Mouse (Mus musculus): ENCODE measurements at regions not wholly inside any gene's neighbourhood (a gene's known extent, or its start where the extent isn't known, plus 50 kb on each side); places are given as distances from the start of the nearest gene placed in this dataset.

DNA sequence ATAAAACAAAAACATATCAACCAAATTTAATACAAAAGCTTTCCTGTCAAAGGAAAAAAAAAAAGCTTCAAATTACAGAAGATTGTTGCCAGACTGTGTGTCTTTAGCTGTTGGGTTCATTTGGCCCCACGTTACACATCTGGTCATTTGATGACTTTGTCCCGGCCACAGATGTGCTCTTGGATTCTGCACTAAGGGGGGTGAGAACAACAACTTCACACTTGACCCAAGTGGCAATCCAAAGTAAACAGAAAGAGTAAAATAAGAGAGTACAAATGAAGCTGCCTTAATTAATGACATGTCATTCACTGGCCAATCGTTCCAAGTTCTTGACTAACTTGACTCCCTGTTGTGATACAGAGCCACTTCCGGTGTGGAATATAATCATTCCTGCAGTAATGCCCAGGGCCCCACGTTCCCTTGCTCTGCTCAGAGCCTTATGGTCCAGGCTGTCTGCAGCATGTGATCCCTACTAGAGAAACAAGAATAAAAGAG is 91.8 kb upstream of the Lifr start:
- no peak for ATAC-seq (ENCODE audit: low FRiP score)
- 78% methylated on average over 5 of the region's 5 CpGs for WGBS
- H3K4me3 ChIP-seq (ENCODE audit: low read depth, low read length), result no peak overlapping the region

DNA sequence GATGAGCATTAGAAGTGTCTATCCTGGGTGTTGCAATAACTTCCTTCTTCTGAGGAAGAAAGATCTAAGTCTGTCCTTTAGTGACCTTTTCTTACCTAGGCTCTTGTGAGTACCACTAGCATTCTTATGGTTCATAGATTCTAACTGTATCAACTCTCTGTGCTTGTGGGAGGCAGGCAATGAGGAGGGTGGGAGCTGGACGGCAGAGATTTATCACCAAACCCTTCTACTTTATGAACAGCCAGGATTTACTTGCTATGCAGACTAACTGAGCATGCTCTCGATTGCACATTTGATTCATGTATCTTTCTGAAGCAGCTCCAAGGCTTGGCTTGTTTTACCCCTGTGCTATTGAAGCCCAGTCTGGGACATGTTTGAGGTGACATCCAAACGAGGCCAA is 90.7 kb upstream of the Lifr start:
- H3K36me3 ChIP-seq (ENCODE audit: control insufficient read depth, insufficient read depth, low read length), result no peaks in the 10 kb centered on the region
- no peak for DNase-seq (ENCODE audit: low spot score, missing footprints)
- H3K9ac ChIP-seq (ENCODE audit: low read length), result no peak overlapping the region
- no peak for ATAC-seq (ENCODE audit: low FRiP score)
- 73% methylated on average over 3 of the region's 3 CpGs for WGBS
- H3K4me2 ChIP-seq, result no peak overlapping the region
- no peaks in the 10 kb centered on the region for H3K27me3 ChIP-seq (ENCODE audit: control insufficient read depth, insufficient read depth, low read length)
- H3K4me1 ChIP-seq (ENCODE audit: control insufficient read depth, insufficient read depth, low read length), result no peaks in the 10 kb centered on the region
- H3K4me3 ChIP-seq (ENCODE audit: low read depth, low read length), result no peak overlapping the region
- no peaks in the 10 kb centered on the region for H3K9me3 ChIP-seq (ENCODE audit: control insufficient read depth, low read length)
- H3K27ac ChIP-seq (ENCODE audit: low read depth, low read length), result no peak overlapping the region

More for the DNA sequence above, 91.8 kb upstream of the Lifr start:
- no peaks in the 10 kb centered on the region for H3K27me3 ChIP-seq (ENCODE audit: control insufficient read depth, insufficient read depth, low read length)
- no peak overlapping the region for H3K4me2 ChIP-seq
- no peaks in the 10 kb centered on the region for H3K9me3 ChIP-seq (ENCODE audit: control insufficient read depth, low read length)
- H3K36me3 ChIP-seq (ENCODE audit: control insufficient read depth, insufficient read depth, low read length), result no peaks in the 10 kb centered on the region
- no peak overlapping the region for H3K27ac ChIP-seq (ENCODE audit: low read depth, low read length)
- DNase-seq (ENCODE audit: low spot score, missing footprints), result no peak
- H3K9ac ChIP-seq (ENCODE audit: low read length), result no peak overlapping the region
- H3K4me1 ChIP-seq (ENCODE audit: control insufficient read depth, insufficient read depth, low read length), result no peaks in the 10 kb centered on the region

DNA sequence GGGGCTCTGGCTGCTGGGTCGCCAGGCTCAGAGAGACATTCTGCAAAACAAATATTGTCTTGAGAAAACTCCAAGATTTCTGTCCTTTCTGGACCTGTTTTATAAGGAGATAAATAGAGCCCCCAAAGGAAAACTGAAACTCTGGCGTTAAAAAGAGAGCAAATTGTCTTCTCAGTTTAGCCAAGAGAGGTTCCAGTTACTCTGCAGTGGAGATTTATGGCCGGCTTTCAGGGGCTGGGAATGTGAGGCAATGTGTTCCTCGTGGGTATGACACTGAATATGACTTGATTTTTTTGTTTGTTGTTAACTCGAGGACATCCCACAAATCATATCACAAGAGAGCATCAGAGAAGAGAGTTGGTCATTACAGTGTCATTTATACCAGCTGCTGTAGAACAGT is 88.2 kb upstream of the Lifr start:
- WGBS, result 77% methylated on average over 5 of the region's 5 CpGs
- ATAC-seq (ENCODE audit: low FRiP score), result no peak
- no peaks in the 10 kb centered on the region for H3K36me3 ChIP-seq (ENCODE audit: control insufficient read depth, insufficient read depth, low read length)
- H3K4me1 ChIP-seq (ENCODE audit: control insufficient read depth, insufficient read depth, low read length), result no peaks in the 10 kb centered on the region
- no peaks in the 10 kb centered on the region for H3K9me3 ChIP-seq (ENCODE audit: control insufficient read depth, low read length)
- no peak overlapping the region for H3K4me2 ChIP-seq
- H3K4me3 ChIP-seq (ENCODE audit: low read depth, low read length), result no peak overlapping the region
- no peaks in the 10 kb centered on the region for H3K27me3 ChIP-seq (ENCODE audit: control insufficient read depth, insufficient read depth, low read length)
- no peak for DNase-seq (ENCODE audit: low spot score, missing footprints)
- H3K9ac ChIP-seq (ENCODE audit: low read length), result no peak overlapping the region
- no peak overlapping the region for H3K27ac ChIP-seq (ENCODE audit: low read depth, low read length)

DNA sequence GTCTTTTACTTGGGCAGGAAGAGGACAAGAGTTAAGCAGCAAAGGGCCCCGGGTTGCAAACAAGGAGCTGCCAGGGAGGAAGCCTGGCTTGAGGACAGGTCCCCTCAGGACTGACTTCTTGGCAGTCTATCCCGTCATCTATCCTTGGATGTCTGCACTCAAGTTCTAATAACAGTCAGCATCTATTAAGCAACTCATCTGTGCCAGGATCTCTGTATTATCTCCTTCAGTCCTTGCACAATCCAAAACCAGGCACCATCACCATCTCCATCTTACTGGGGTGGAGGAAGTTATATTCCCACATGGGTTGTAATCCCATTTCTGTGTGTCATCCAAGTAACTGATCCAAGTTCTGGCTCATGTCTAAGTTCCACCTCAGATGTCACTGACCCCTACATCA is 87.1 kb upstream of the Lifr start:
- Histone ChIP-seq H3K4me3 (ENCODE audit: low read depth, low read length) (no peak overlapping the region), H3K9me3 (ENCODE audit: control insufficient read depth, low read length) (no peaks in the 10 kb centered on the region), H3K9ac (ENCODE audit: low read length) (no peak overlapping the region), H3K27ac (ENCODE audit: low read depth, low read length) (no peak overlapping the region), H3K4me1 (ENCODE audit: control insufficient read depth, insufficient read depth, low read length) (no peaks in the 10 kb centered on the region), H3K27me3 (ENCODE audit: control insufficient read depth, insufficient read depth, low read length) (no peaks in the 10 kb centered on the region), H3K36me3 (ENCODE audit: control insufficient read depth, insufficient read depth, low read length) (no peaks in the 10 kb centered on the region), H3K4me2 (no peak overlapping the region)
- ATAC-seq (ENCODE audit: low FRiP score) (no peak), DNase-seq (ENCODE audit: low spot score, missing footprints) (no peak)
- WGBS, result 82% methylated on average over 2 of the region's 2 CpGs

DNA sequence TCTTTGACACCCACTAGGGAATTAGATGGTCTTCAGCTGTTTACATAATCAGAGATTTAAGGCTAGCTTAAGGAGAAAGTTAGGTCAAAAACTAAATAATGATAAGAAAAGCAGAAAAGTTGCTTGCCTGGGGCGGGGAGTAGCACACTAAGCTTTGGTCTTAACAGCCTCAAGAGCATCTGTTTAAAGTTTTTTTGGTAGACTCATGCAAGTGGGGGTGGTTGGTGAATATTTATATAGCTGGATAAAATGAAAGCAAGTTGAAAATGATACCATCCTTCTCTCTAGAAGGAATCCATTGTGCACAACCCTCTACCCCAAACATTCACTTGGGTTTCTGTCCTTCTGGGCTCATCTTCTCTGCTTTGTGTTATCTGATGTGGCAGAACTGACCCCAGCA is 85.3 kb upstream of the Lifr start:
- Histone ChIP-seq H3K9me3 (ENCODE audit: control insufficient read depth, low read length) (no peaks in the 10 kb centered on the region), H3K36me3 (ENCODE audit: control insufficient read depth, insufficient read depth, low read length) (no peaks in the 10 kb centered on the region), H3K4me2 (no peak overlapping the region), H3K9ac (ENCODE audit: low read length) (no peak overlapping the region), H3K27me3 (ENCODE audit: control insufficient read depth, insufficient read depth, low read length) (no peaks in the 10 kb centered on the region), H3K4me1 (ENCODE audit: control insufficient read depth, insufficient read depth, low read length) (no peaks in the 10 kb centered on the region), H3K4me3 (ENCODE audit: low read depth, low read length) (no peak overlapping the region), H3K27ac (ENCODE audit: low read depth, low read length) (no peak overlapping the region)
- 82% methylated on average over 1 of the region's 1 CpGs for WGBS
- DNase-seq (ENCODE audit: low spot score, missing footprints) (no peak), ATAC-seq (ENCODE audit: low FRiP score) (no peak)

DNA sequence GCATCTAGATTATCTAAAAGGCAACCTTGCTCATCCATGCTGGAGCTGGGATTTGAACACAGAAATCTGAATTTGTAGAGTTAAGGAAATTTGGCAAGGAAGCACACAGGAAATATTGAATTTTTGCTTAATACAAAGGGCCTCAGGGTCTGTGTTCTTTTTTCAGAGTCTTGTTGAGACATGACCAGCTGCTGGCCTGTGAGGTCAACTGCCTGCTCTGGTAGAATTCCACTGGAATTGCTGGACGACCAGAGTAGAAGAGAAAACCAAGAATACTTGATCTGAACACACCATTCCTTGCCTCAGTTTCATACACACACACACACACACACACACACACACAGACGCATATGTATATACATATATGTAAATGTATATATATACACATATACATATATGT is 84.1 kb upstream of the Lifr start:
- H3K9me3 ChIP-seq (ENCODE audit: control insufficient read depth, low read length), result no peaks in the 10 kb centered on the region
- ATAC-seq (ENCODE audit: low FRiP score) (no peak), DNase-seq (ENCODE audit: low spot score, missing footprints) (no peak)
- H3K4me2 ChIP-seq, result no peak overlapping the region
- no peaks in the 10 kb centered on the region for H3K4me1 ChIP-seq (ENCODE audit: control insufficient read depth, insufficient read depth, low read length)
- no peak overlapping the region for H3K27ac ChIP-seq (ENCODE audit: low read depth, low read length)
- WGBS, result 91% methylated on average over 2 of the region's 2 CpGs
- no peak overlapping the region for H3K4me3 ChIP-seq (ENCODE audit: low read depth, low read length)
- H3K27me3 ChIP-seq (ENCODE audit: control insufficient read depth, insufficient read depth, low read length), result no peaks in the 10 kb centered on the region
- H3K36me3 ChIP-seq (ENCODE audit: control insufficient read depth, insufficient read depth, low read length), result no peaks in the 10 kb centered on the region
- H3K9ac ChIP-seq (ENCODE audit: low read length), result no peak overlapping the region

DNA sequence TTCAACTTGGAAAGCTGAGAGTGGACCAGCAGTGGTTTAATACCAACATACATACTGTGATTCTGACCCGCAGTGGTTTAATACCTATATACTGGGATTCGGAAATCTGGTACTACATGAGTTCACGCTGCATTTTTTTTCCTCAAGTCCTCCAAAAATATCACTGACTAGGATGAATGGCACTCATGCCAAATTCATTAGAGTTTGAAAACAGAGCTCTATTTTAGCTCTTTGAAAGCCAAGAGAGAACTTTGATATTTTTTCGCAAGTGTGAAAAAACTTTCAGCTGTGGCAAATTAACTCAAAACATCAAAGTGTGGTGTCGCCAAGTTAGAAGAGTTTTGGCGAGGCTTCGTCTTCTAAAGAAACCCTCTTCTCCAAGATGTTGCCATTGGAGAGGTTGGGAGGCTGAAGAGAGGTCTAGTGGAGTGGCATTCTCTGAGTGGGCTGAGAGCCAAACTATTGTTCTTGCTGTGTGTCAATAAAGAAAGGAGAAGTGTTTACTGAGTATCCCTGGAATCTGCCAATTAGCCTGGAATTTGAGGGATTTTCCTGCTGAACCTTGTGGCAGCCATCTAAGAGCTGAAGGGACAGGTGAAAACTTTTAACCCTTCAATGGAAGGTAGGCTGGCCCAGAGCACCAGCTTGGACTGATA is 81.6 kb upstream of the Lifr start:
- Histone ChIP-seq H3K4me3 (ENCODE audit: low read depth, low read length) (no peak overlapping the region), H3K27ac (ENCODE audit: low read depth, low read length) (no peak overlapping the region), H3K9ac (ENCODE audit: low read length) (no peak overlapping the region), H3K4me1 (ENCODE audit: control insufficient read depth, insufficient read depth, low read length) (no peaks in the 10 kb centered on the region), H3K27me3 (ENCODE audit: control insufficient read depth, insufficient read depth, low read length) (no peaks in the 10 kb centered on the region), H3K4me2 (no peak overlapping the region), H3K36me3 (ENCODE audit: control insufficient read depth, insufficient read depth, low read length) (no peaks in the 10 kb centered on the region), H3K9me3 (ENCODE audit: control insufficient read depth, low read length) (no peaks in the 10 kb centered on the region)
- 86% methylated on average over 7 of the region's 7 CpGs for WGBS
- DNase-seq (ENCODE audit: low spot score, missing footprints) (no peak), ATAC-seq (ENCODE audit: low FRiP score) (no peak)

DNA sequence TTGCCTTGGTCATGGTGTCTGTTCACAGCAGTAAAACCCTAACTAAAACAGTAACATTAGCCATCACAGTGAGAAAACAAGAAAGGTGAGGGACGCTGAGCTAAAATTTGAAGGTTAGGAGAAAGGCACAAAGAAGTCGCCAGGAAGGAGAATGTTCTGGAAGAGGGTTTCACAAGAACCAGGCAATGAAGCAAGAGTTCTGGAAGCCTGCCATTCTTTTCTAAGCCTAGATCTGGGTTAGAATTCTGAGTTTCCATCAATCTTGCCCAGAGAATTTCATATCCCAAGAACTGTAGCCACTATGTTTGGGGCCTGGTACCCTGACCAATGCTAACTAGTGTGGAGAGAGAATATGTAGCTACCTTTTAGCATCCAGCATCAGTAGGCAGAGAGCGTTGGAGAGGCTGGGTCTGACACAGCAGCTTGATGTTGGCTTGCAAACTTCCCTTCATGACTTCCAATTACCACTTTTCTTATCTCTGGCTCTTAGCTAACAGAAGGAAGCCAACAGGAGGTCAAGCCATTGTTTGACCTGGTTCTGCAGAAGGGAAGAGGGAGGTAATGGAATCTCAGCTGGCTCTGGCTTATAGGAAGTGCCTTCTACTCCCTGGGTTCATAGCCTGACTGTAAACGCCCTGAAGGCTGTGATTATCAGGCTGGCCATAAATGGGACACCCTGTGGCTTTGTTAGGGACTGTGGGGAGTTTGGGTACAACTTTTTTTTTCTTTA is 79.3 kb upstream of the Lifr start:
- H3K27me3 ChIP-seq (ENCODE audit: control insufficient read depth, insufficient read depth, low read length), result no peaks in the 10 kb centered on the region

DNA sequence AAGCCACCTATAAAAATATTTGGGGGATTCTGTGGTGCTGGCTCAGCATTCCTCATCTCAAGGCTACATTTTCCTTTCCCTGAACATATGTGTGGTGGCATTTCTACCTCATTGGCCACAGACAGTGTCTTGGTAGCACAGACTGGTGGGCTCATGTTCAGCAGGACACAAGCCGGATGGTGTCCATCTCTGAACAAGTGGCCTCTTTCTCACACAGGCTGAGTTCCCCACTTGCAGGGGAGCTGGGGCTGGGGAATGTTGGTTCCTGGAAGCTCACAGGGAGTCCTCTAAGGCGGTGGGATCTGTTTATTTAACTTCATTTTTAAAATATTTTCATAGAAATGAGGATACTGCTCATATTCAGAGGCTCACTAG is 78.7 kb upstream of the Lifr start:
- WGBS, result 84% methylated on average over 2 of the region's 2 CpGs
- Histone ChIP-seq H3K36me3 (ENCODE audit: control insufficient read depth, insufficient read depth, low read length) (no peaks in the 10 kb centered on the region), H3K9me3 (ENCODE audit: control insufficient read depth, low read length) (no peaks in the 10 kb centered on the region), H3K27ac (ENCODE audit: low read depth, low read length) (no peak overlapping the region), H3K4me2 (no peak overlapping the region), H3K9ac (ENCODE audit: low read length) (no peak overlapping the region), H3K27me3 (ENCODE audit: control insufficient read depth, insufficient read depth, low read length) (no peaks in the 10 kb centered on the region), H3K4me3 (ENCODE audit: low read depth, low read length) (no peak overlapping the region), H3K4me1 (ENCODE audit: control insufficient read depth, insufficient read depth, low read length) (no peaks in the 10 kb centered on the region)
- DNase-seq (ENCODE audit: low spot score, missing footprints) (no peak), ATAC-seq (ENCODE audit: low FRiP score) (no peak)

More for the DNA sequence above, 79.3 kb upstream of the Lifr start:
- DNase-seq (ENCODE audit: low spot score, missing footprints) (no peak), ATAC-seq (ENCODE audit: low FRiP score) (no peak)
- H3K4me3 ChIP-seq (ENCODE audit: low read depth, low read length), result no peak overlapping the region
- H3K9ac ChIP-seq (ENCODE audit: low read length), result no peak overlapping the region
- WGBS, result 75% methylated on average over 4 of the region's 4 CpGs
- H3K4me2 ChIP-seq, result no peak overlapping the region
- no peaks in the 10 kb centered on the region for H3K36me3 ChIP-seq (ENCODE audit: control insufficient read depth, insufficient read depth, low read length)
- no peaks in the 10 kb centered on the region for H3K9me3 ChIP-seq (ENCODE audit: control insufficient read depth, low read length)
- H3K4me1 ChIP-seq (ENCODE audit: control insufficient read depth, insufficient read depth, low read length), result no peaks in the 10 kb centered on the region
- no peak overlapping the region for H3K27ac ChIP-seq (ENCODE audit: low read depth, low read length)

Measured in midbrain, embryonic 11.5 days (tissue).